Mouse (Mus musculus) olfactory bulb, adult 2 months (tissue): ENCODE measurements at regions not wholly inside any gene's neighbourhood (a gene's known extent, or its start where the extent isn't known, plus 50 kb on each side); places are given as distances from the start of the nearest gene placed in this dataset.
A peak's percentile ranks its signal among the peaks of the same experiment; 100 is the strongest.

Experiments used
- H3K27ac ChIP-seq: fragments of 200-500 bp; 2 replicates; pipeline ENCODE4 v1.5.1; 2012; ENCODE audit warnings: low read depth, low read length; ENCODE audit not compliant: insufficient read depth
- H3K4me1 ChIP-seq: fragments of 200-500 bp; 2 replicates; pipeline ENCODE4 v1.6.1; 2012; ENCODE audit warnings: low read length; ENCODE audit not compliant: control insufficient read depth, insufficient read depth
- H3K4me3 ChIP-seq: fragments of 200-500 bp; 2 replicates; pipeline ENCODE4 v1.5.1; 2012; ENCODE audit warnings: mild to moderate bottlenecking, low read depth, low read length, moderate library complexity; ENCODE audit not compliant: insufficient read depth
- CTCF ChIP-seq: fragments of 200-500 bp; IDR thresholded peaks from 2 replicates; pipeline ENCODE4 v1.5.1; 2012; ENCODE audit warnings: low read depth, mild to moderate bottlenecking, low read length, moderate library complexity; ENCODE audit not compliant: insufficient read depth
- POLR2A ChIP-seq: fragments of 200-500 bp; IDR thresholded peaks from 2 replicates; pipeline ENCODE4 v1.6.1; 2012; ENCODE audit warnings: mild to moderate bottlenecking, low read depth, low read length, moderate library complexity; ENCODE audit not compliant: insufficient read depth
- WGBS: fragments of 180-500 bp; shearing (Covaris S2); methylation state at CpG from one replicate; pipeline ENCODE4 v1.1.7; 2018; 5-methylcytosine and 5-hydroxymethylcytosine counted together

- Histone ChIP-seq H3K4me1 (no peaks in the 10 kb centered on the region), H3K27ac (no peak overlapping the region), H3K4me3 (no peak overlapping the region)
- 90% methylated on average over 5 of the region's 5 CpGs for WGBS
- TF ChIP-seq CTCF (no peak), POLR2A (no peak)
Measured at GRCm38 (mm10) chr17:4661996-4662395, 332.1 kb upstream of the Arid1b start.

- 63% methylated on average over 3 of the region's 3 CpGs for WGBS
- H3K4me1 ChIP-seq = no peaks in the 10 kb centered on the region
- no peak overlapping the region for H3K27ac ChIP-seq
- no peak for TF ChIP-seq POLR2A
- TF ChIP-seq CTCF = no peak
- no peak overlapping the region for H3K4me3 ChIP-seq
Measured at GRCm38 (mm10) chr17:4668511-4668910, 325.6 kb upstream of the Arid1b start.

- TF ChIP-seq POLR2A = no peak
- no peak for TF ChIP-seq CTCF
- no peaks in the 10 kb centered on the region for H3K4me1 ChIP-seq
- H3K4me3 ChIP-seq = no peak overlapping the region
- 85% methylated on average over 2 of the region's 2 CpGs for WGBS
- no peak overlapping the region for H3K27ac ChIP-seq
Measured at GRCm38 (mm10) chr17:4673271-4673670, 320.9 kb upstream of the Arid1b start.

GRCm38 (mm10) chr17:4706421-4706820 lies 287.7 kb upstream of the Arid1b start:
- H3K4me1 ChIP-seq = no peaks in the 10 kb centered on the region
- TF ChIP-seq POLR2A (no peak), CTCF (no peak)
- no peak overlapping the region for H3K27ac ChIP-seq

GRCm38 (mm10) chr17:4721061-4721460 lies 273.1 kb upstream of the Arid1b start:
- no peak overlapping the region for H3K27ac ChIP-seq
- TF ChIP-seq POLR2A (no peak), CTCF (no peak)
- WGBS = 94% methylated on average over 4 of the region's 4 CpGs
- H3K4me1 ChIP-seq = no peaks in the 10 kb centered on the region
- H3K4me3 ChIP-seq = no peak overlapping the region

More at GRCm38 (mm10) chr17:4706421-4706820, 287.7 kb upstream of the Arid1b start:
- H3K4me3 ChIP-seq = no peak overlapping the region
- 90% methylated on average over 1 of the region's 1 CpGs for WGBS

- 96% methylated on average over 3 of the region's 3 CpGs for WGBS
- TF ChIP-seq CTCF (no peak), POLR2A (no peak)
- Histone ChIP-seq H3K4me3 (no peak overlapping the region), H3K27ac (no peak overlapping the region), H3K4me1 (peaks cover 8% of the 10 kb centered on the region)
Measured at GRCm38 (mm10) chr17:4724031-4724430, 270.1 kb upstream of the Arid1b start.

- H3K4me1 ChIP-seq = peaks cover 13% of the 10 kb centered on the region
- H3K4me3 ChIP-seq = no peak overlapping the region
- 22% methylated on average over 12 of the region's 12 CpGs for WGBS
- TF ChIP-seq CTCF = no peak
- no peak for TF ChIP-seq POLR2A
- peak overlapping the region; percentile 85 for H3K27ac ChIP-seq
Measured at GRCm38 (mm10) chr17:4726331-4726741, 267.8 kb upstream of the Arid1b start.

- H3K4me3 ChIP-seq = no peak overlapping the region
- 66% methylated on average over 5 of the region's 5 CpGs for WGBS
- H3K4me1 ChIP-seq = peaks cover 11% of the 10 kb centered on the region
- TF ChIP-seq CTCF (no peak), POLR2A (no peak)
- H3K27ac ChIP-seq = no peak overlapping the region
Measured at GRCm38 (mm10) chr17:4734412-4734881, 259.7 kb upstream of the Arid1b start.

GRCm38 (mm10) chr17:4735185-4735584 lies 258.9 kb upstream of the Arid1b start:
- Histone ChIP-seq H3K27ac (no peak overlapping the region), H3K4me3 (no peak overlapping the region), H3K4me1 (peaks cover 11% of the 10 kb centered on the region)
- WGBS = 43% methylated on average over 1 of the region's 1 CpGs
- TF ChIP-seq CTCF (no peak), POLR2A (no peak)

- no peak for TF ChIP-seq POLR2A
- no peak for TF ChIP-seq CTCF
- peaks cover 12% of the 10 kb centered on the region for H3K4me1 ChIP-seq
- 89% methylated on average over 3 of the region's 3 CpGs for WGBS
- H3K27ac ChIP-seq = no peak overlapping the region
- H3K4me3 ChIP-seq = no peak overlapping the region
Measured at GRCm38 (mm10) chr17:4736689-4737088, 257.4 kb upstream of the Arid1b start.
